Mouse (Mus musculus): Measurements from ENCODE around the gene Gm10135.

DNA sequence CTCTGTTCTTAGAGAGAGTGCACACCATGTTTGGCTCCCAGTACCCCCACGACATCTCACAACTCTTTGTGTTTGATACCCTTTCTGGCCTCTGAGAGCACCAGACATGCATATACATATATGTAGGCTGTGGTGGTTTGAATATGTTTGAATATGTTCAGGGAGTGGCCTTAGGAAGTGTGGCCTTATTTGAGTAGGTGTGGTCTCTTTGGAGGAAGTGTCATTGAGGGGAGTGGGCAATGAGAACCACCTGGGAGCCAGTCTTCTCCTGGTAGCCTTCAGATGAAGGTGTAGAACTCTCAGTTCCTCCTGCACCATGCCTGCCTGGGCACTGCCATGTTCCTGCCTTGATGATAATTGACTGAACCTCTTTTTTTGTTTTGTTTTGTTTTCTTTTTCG is 35.2 kb downstream of the Gm10135 start:
- TF ChIP-seq CTCF (IDR thresholded peaks at IDR 0.05) (no peak), EP300 (IDR thresholded peaks at IDR 0.05; ENCODE audit: insufficient read depth, low read depth, low read length) (no peak), POLR2A (IDR thresholded peaks at IDR 0.05; ENCODE audit: insufficient read depth, low read depth, low read length) (no peak)
